Mouse (Mus musculus) midbrain, embryonic 16.5 days (tissue): ENCODE results near the gene Sec61a2. TPM values are rescaled to one million over a fixed set of nuclear protein-coding genes. Genes with fewer than 3 reads are reported as not detected.

ENCODE experiments used
- ATAC-seq: fragments of 200-750 bp; cut with Nextera tagmentation; 2 replicates; pipeline ENCODE4 v1.8.0; 2017; ENCODE audit warnings: moderate TSS enrichment
- H3K27ac ChIP-seq: fragments of 300-500 bp; sonication (generic); 2 replicates; pipeline ENCODE4 v1.5.1; 2014; ENCODE audit warnings: mild to moderate bottlenecking, low read length, mixed read lengths
- H3K27me3 ChIP-seq: fragments of 300-500 bp; sonication (generic); 2 replicates; pipeline ENCODE4 v1.6.1; 2014; ENCODE audit warnings: low read depth, low read length, mixed read lengths; ENCODE audit not compliant: control insufficient read depth, insufficient read depth
- H3K36me3 ChIP-seq: fragments of 300-500 bp; sonication (generic); 2 replicates; pipeline ENCODE4 v1.6.1; 2014; ENCODE audit warnings: mild to moderate bottlenecking, low read length, moderate library complexity, mixed read lengths; ENCODE audit not compliant: control insufficient read depth, insufficient read depth
- H3K4me1 ChIP-seq: fragments of 300-500 bp; sonication (generic); 2 replicates; pipeline ENCODE4 v1.6.1; 2014; ENCODE audit warnings: mild to moderate bottlenecking, low read length, mixed read lengths; ENCODE audit not compliant: control insufficient read depth, insufficient read depth
- H3K4me2 ChIP-seq: fragments of 300-500 bp; sonication (generic); 2 replicates; pipeline ENCODE4 v1.6.1; 2014; ENCODE audit warnings: mild to moderate bottlenecking, low read length, mixed read lengths
- H3K4me3 ChIP-seq: fragments of 300-500 bp; sonication (generic); 2 replicates; pipeline ENCODE4 v1.5.1; 2014; ENCODE audit warnings: low read depth, mild to moderate bottlenecking, low read length, moderate library complexity, mixed read lengths
- H3K9ac ChIP-seq: fragments of 300-500 bp; sonication (generic); 2 replicates; pipeline ENCODE4 v1.6.1; 2014; ENCODE audit warnings: low read depth, low read length, mixed read lengths
- H3K9me3 ChIP-seq: fragments of 300-500 bp; sonication (generic); replicated peaks from 2 replicates; pipeline ENCODE4 v1.6.1; 2014; ENCODE audit warnings: mild to moderate bottlenecking, low read length, mixed read lengths; ENCODE audit not compliant: control insufficient read depth, poor library complexity, severe bottlenecking
- WGBS: fragments of 180-500 bp; shearing (Covaris S2); extraction: QIAGEN DNeasy Blood & Tissue Kit; methylation state at CpG from one replicate; pipeline ENCODE4 v1.1.7; 2014; 5-methylcytosine and 5-hydroxymethylcytosine counted together
- polyA plus RNA-seq: library from polyadenylated mRNA; unstranded; fragments of >200 nt; fragmentation: Nextera tagmentation; extraction: Ambion mirVana; gene quantifications from 2 replicates; pipeline ENCODE4 v1.2.1, GENCODE M21; 2015

The Sec61a2 gene
- polyA plus RNA-seq, 1 experiment from 2014 or later, result 117 TPM

GRCm38 (mm10) chr2:5936068-5936467, 40.8 kb upstream of the Sec61a2 start:
- no peak for ATAC-seq
- 80% methylated on average over 6 of the region's 6 CpGs for WGBS
- Histone ChIP-seq H3K27ac (no peak overlapping the region), H3K9ac (no peak overlapping the region), H3K36me3 (no peaks in the 10 kb centered on the region), H3K4me3 (no peak overlapping the region), H3K4me2 (no peak overlapping the region), H3K4me1 (peaks cover 8% of the 10 kb centered on the region; the same call in 1 of the 2 replicates), H3K27me3 (no peaks in the 10 kb centered on the region), H3K9me3 (no peaks in the 10 kb centered on the region)

GRCm38 (mm10) chr2:5934936-5935335, 39.7 kb upstream of the Sec61a2 start:
- Histone ChIP-seq H3K4me2 (no peak overlapping the region), H3K4me3 (no peak overlapping the region), H3K27ac (no peak overlapping the region), H3K27me3 (no peaks in the 10 kb centered on the region), H3K9ac (no peak overlapping the region), H3K4me1 (0 out of 2 replicates have a peak, but pooled peaks cover 3% of the 10 kb centered on the region), H3K9me3 (no peaks in the 10 kb centered on the region), H3K36me3 (no peaks in the 10 kb centered on the region)
- 93% methylated on average over 3 of the region's 3 CpGs for WGBS
- ATAC-seq, result no peak

GRCm38 (mm10) chr2:5931938-5932337, 36.7 kb upstream of the Sec61a2 start:
- no peak for ATAC-seq
- Histone ChIP-seq H3K9me3 (no peaks in the 10 kb centered on the region), H3K4me2 (no peak overlapping the region), H3K9ac (no peak overlapping the region), H3K36me3 (peaks cover 7% of the 10 kb centered on the region), H3K27me3 (no peaks in the 10 kb centered on the region), H3K27ac (no peak overlapping the region), H3K4me1 (no peaks in the 10 kb centered on the region), H3K4me3 (no peak overlapping the region)
- 95% methylated on average over 5 of the region's 5 CpGs for WGBS

GRCm38 (mm10) chr2:5930291-5931054, 35.2 kb upstream of the Sec61a2 start:
- Histone ChIP-seq H3K27ac (no peak overlapping the region), H3K36me3 (peaks cover 9% of the 10 kb centered on the region), H3K4me2 (no peak overlapping the region), H3K4me3 (no peak overlapping the region), H3K4me1 (no peaks in the 10 kb centered on the region), H3K9ac (no peak overlapping the region), H3K27me3 (no peaks in the 10 kb centered on the region), H3K9me3 (no peaks in the 10 kb centered on the region)
- ATAC-seq, result no peak
- 91% methylated on average over 18 of the region's 18 CpGs for WGBS

- no peaks in the 10 kb centered on the region for H3K27me3 ChIP-seq
- ATAC-seq, result no peak
- H3K4me3 ChIP-seq, result no peak overlapping the region
- H3K27ac ChIP-seq, result no peak overlapping the region
- H3K36me3 ChIP-seq, result peaks cover 9% of the 10 kb centered on the region
- H3K9me3 ChIP-seq, result no peaks in the 10 kb centered on the region
- no peaks in the 10 kb centered on the region for H3K4me1 ChIP-seq
- H3K4me2 ChIP-seq, result no peak overlapping the region
- H3K9ac ChIP-seq, result no peak overlapping the region
- WGBS, result 92% methylated on average over 5 of the region's 5 CpGs
Observed at GRCm38 (mm10) chr2:5929793-5930192, 34.6 kb upstream of the Sec61a2 start.

- no peak for ATAC-seq
- Histone ChIP-seq H3K27me3 (no peaks in the 10 kb centered on the region), H3K9me3 (no peaks in the 10 kb centered on the region), H3K36me3 (peaks cover 12% of the 10 kb centered on the region), H3K9ac (no peak overlapping the region), H3K4me2 (no peak overlapping the region), H3K27ac (no peak overlapping the region), H3K4me3 (no peak overlapping the region), H3K4me1 (no peaks in the 10 kb centered on the region)
- 97% methylated on average over 5 of the region's 5 CpGs for whole genome bisulfite sequencing
Observed at GRCm38 (mm10) chr2:5927481-5927880, 32.2 kb upstream of the Sec61a2 start.

- no peaks in the 10 kb centered on the region for H3K27me3 ChIP-seq
- 87% methylated on average over 9 of the region's 9 CpGs for WGBS
Observed at GRCm38 (mm10) chr2:5923786-5924185, 28.6 kb upstream of the Sec61a2 start.

GRCm38 (mm10) chr2:5922823-5923222, 27.6 kb upstream of the Sec61a2 start:
- Histone ChIP-seq H3K27ac (no peak overlapping the region), H3K4me1 (no peaks in the 10 kb centered on the region), H3K4me2 (no peak overlapping the region), H3K9ac (no peak overlapping the region), H3K4me3 (no peak overlapping the region), H3K27me3 (no peaks in the 10 kb centered on the region), H3K36me3 (peaks cover 29% of the 10 kb centered on the region), H3K9me3 (no peaks in the 10 kb centered on the region)
- ATAC-seq, result no peak
- 90% methylated on average over 6 of the region's 6 CpGs for WGBS

More at GRCm38 (mm10) chr2:5923786-5924185, 28.6 kb upstream of the Sec61a2 start:
- no peak overlapping the region for H3K27ac ChIP-seq
- H3K9ac ChIP-seq, result no peak overlapping the region
- ATAC-seq, result no peak
- no peak overlapping the region for H3K4me3 ChIP-seq
- no peak overlapping the region for H3K4me2 ChIP-seq
- H3K36me3 ChIP-seq, result peaks cover 28% of the 10 kb centered on the region
- H3K4me1 ChIP-seq, result no peaks in the 10 kb centered on the region
- no peaks in the 10 kb centered on the region for H3K9me3 ChIP-seq

GRCm38 (mm10) chr2:5911282-5911965, 16.2 kb upstream of the Sec61a2 start:
- no peaks in the 10 kb centered on the region for H3K4me1 ChIP-seq
- no peak for ATAC-seq
- H3K4me2 ChIP-seq, result no peak overlapping the region
- WGBS, result 43% methylated on average over 16 of the region's 16 CpGs
- peaks cover 3% of the 10 kb centered on the region for H3K36me3 ChIP-seq
- H3K4me3 ChIP-seq, result no peak overlapping the region
- no peaks in the 10 kb centered on the region for H3K27me3 ChIP-seq
- no peak overlapping the region for H3K27ac ChIP-seq
- H3K9me3 ChIP-seq, result no peaks in the 10 kb centered on the region
- H3K9ac ChIP-seq, result no peak overlapping the region
